ENCODE assay signal across 23 mouse cellular contexts in genomic region chr4:39926594-39926993, GRCm38 (mm10).
DNase-seq lines count a peak whose midpoint lies in the region; ATAC-seq and TF ChIP-seq lines count a peak whose summit lies in the region.
"Had no signal": no experiment of that assay in that cellular context is flagged by ENCODE, and none has a peak within 500 bp of the region (broad histone marks: within the 10 kb centered on the region; RNA-seq: fewer than 3 reads in every experiment).

No protein-coding gene starts in this region.

- TF ChIP-seq POLR2A in CH12.LX (IDR thresholded peaks at IDR 0.05; ENCODE audit: low read depth, low read length), result no peak

- in situ Hi-C loops in CH12.LX (cut with MboI; ENCODE audit: low pct_ligation_motif_present, low pct_unique_long_range_greater_than_20kb, low sequenced_read_pairs), result no loop called here
- in situ Hi-C loops in ES-E14 (cut with MboI; ENCODE audit: low sequenced_read_pairs in 2 of 2, unreplicated experiment in 2 of 2), result no loop called here

- no peak for TF ChIP-seq RAD21 in CH12.LX (IDR thresholded peaks at IDR 0.05; ENCODE audit: low read depth, low read length)

- no peak for TF ChIP-seq EP300 in CH12.LX (IDR thresholded peaks at IDR 0.05; ENCODE audit: low read length)

- peak; percentile 7; the same call in 1 of the 2 replicates for ATAC-seq in forebrain, embryonic 14.5 days
- no peak for ATAC-seq in forebrain, postnatal 0 days
- 0 out of 2 replicates have a peak, but pooled peaks have one; percentile 6 for ATAC-seq in hindbrain, embryonic 16.5 days
- ATAC-seq in hindbrain, embryonic 12.5 days (ENCODE audit: low FRiP score), result no peak
- ATAC-seq: activated CD4-positive, CD25-positive, alpha-beta regulatory T cell, adult 4 months; Patski had no signal

- WGBS in forebrain, embryonic 14.5 days, result 80% methylated on average over 7 of the region's 7 CpGs
- WGBS in forebrain, postnatal 0 days, result 83% methylated on average over 7 of the region's 7 CpGs
- 84% methylated on average over 7 of the region's 7 CpGs for WGBS in hindbrain, embryonic 16.5 days
- 91% methylated on average over 7 of the region's 7 CpGs for WGBS in hindbrain, embryonic 12.5 days

- no peaks in the 10 kb centered on the region for H3K4me1 ChIP-seq in forebrain, embryonic 14.5 days (ENCODE audit: control insufficient read depth, insufficient read depth, low read length)
- H3K4me1 ChIP-seq in forebrain, postnatal 0 days (ENCODE audit: insufficient read depth), result no peaks in the 10 kb centered on the region
- no peaks in the 10 kb centered on the region for H3K4me1 ChIP-seq in hindbrain, embryonic 16.5 days (ENCODE audit: control insufficient read depth, insufficient read depth, low read depth, low read length)
- H3K4me1 ChIP-seq in hindbrain, embryonic 12.5 days, result no peaks in the 10 kb centered on the region
- H3K4me1 ChIP-seq in CH12.LX (ENCODE audit: control insufficient read depth in 1 of 2, insufficient read depth in 2 of 2), result peaks cover 6% of the 10 kb centered on the region in 2 experiments
- no peaks in the 10 kb centered on the region for H3K4me1 ChIP-seq in ES-E14 (ENCODE audit: control insufficient read depth in 2 of 2, insufficient read depth in 2 of 2, low read length in 2 of 2, poor library complexity in 1 of 2)
- H3K4me1 ChIP-seq: embryonic facial prominence, embryonic 13.5 days; embryonic facial prominence, embryonic 15.5 days; forebrain, embryonic 10.5 days had no signal

- dilution Hi-C loops in CH12.LX (cut with MboI; ENCODE audit: extremely low pct_ligation_motif_present, extremely low pct_unique_long_range_greater_than_20kb, low sequenced_read_pairs), result no loop called here

- H3K27ac ChIP-seq in forebrain, embryonic 14.5 days (ENCODE audit: low read depth, low read length), result no peak overlapping the region
- no peak overlapping the region for H3K27ac ChIP-seq in forebrain, postnatal 0 days (ENCODE audit: low read depth, low read length)
- no peak overlapping the region for H3K27ac ChIP-seq in hindbrain, embryonic 16.5 days (ENCODE audit: low read depth, low read length)
- no peak overlapping the region for H3K27ac ChIP-seq in hindbrain, embryonic 12.5 days
- H3K27ac ChIP-seq in CH12.LX (ENCODE audit: insufficient read depth, low read depth) (no peak overlapping the region), ES-E14 (ENCODE audit: insufficient read depth, low read depth, low read length, poor library complexity, severe bottlenecking) (no peak overlapping the region)
- H3K27ac ChIP-seq: embryonic facial prominence, embryonic 13.5 days; embryonic facial prominence, embryonic 15.5 days; forebrain, embryonic 10.5 days had no signal

- no peak for DNase-seq in forebrain, embryonic 14.5 days (ENCODE audit: low spot score)
- DNase-seq in forebrain, postnatal 0 days, result no peak
- DNase-seq in CH12.LX (ENCODE audit: extremely low read depth) (no peak), ES-E14 (ENCODE audit: low read depth, low spot score) (no peak)
- no peak for DNase-seq in lung, postnatal 10 days
- DNase-seq in adrenal gland, postnatal 36 days, result no peak
- DNase-seq: adrenal gland, adult 8-10 months; adrenal gland, postnatal 14 days; cerebellum, adult 11 months; cerebellum, adult 18-20 months; cerebellum, adult 8-10 months; cerebellum, adult 9-11 months; cerebellum, postnatal 14 days; cerebellum, postnatal 36 days; embryo, embryonic 11 days had no signal

- TF ChIP-seq CTCF in forebrain, postnatal 0 days (IDR thresholded peaks at IDR 0.05; ENCODE audit: low read depth), result no peak
- no peak for TF ChIP-seq CTCF in CH12.LX (conservative IDR thresholded peaks at IDR 0.05 in 1 of 2, IDR thresholded peaks at IDR 0.05 in 1 of 2; ENCODE audit: low read depth in 2 of 2, low read length in 2 of 2)

- no peaks in the 10 kb centered on the region for H3K36me3 ChIP-seq in forebrain, embryonic 14.5 days (ENCODE audit: control insufficient read depth, insufficient read depth, low read length)
- H3K36me3 ChIP-seq in forebrain, postnatal 0 days (ENCODE audit: insufficient read depth), result no peaks in the 10 kb centered on the region
- H3K36me3 ChIP-seq in hindbrain, embryonic 16.5 days (ENCODE audit: control insufficient read depth, insufficient read depth, low read length), result no peaks in the 10 kb centered on the region
- H3K36me3 ChIP-seq in hindbrain, embryonic 12.5 days, result no peaks in the 10 kb centered on the region
- H3K36me3 ChIP-seq in CH12.LX (replicated peaks in 1 of 2; ENCODE audit: control insufficient read depth in 1 of 2, insufficient read depth in 1 of 2, low read length in 1 of 2), result no peaks in the 10 kb centered on the region
- no peaks in the 10 kb centered on the region for H3K36me3 ChIP-seq in ES-E14 (ENCODE audit: control insufficient read depth, insufficient read depth, low read length, poor library complexity, severe bottlenecking)
- H3K36me3 ChIP-seq: embryonic facial prominence, embryonic 13.5 days; embryonic facial prominence, embryonic 15.5 days; forebrain, embryonic 10.5 days had no signal

- H3K9ac ChIP-seq in forebrain, embryonic 14.5 days (ENCODE audit: low read length), result no peak overlapping the region
- no peak overlapping the region for H3K9ac ChIP-seq in forebrain, postnatal 0 days
- H3K9ac ChIP-seq in hindbrain, embryonic 16.5 days (ENCODE audit: low read depth, low read length), result no peak overlapping the region
- no peak overlapping the region for H3K9ac ChIP-seq in hindbrain, embryonic 12.5 days
- no peak overlapping the region for H3K9ac ChIP-seq in CH12.LX (ENCODE audit: insufficient read depth, low read depth)
- H3K9ac ChIP-seq in ES-E14 (ENCODE audit: insufficient read depth, low read depth, low read length, poor library complexity, severe bottlenecking), result no peak overlapping the region
- H3K9ac ChIP-seq: embryonic facial prominence, embryonic 13.5 days; embryonic facial prominence, embryonic 15.5 days had no signal

- H3K9me3 ChIP-seq in forebrain, embryonic 14.5 days (replicated peaks; ENCODE audit: control insufficient read depth, low read length), result no peaks in the 10 kb centered on the region
- no peaks in the 10 kb centered on the region for H3K9me3 ChIP-seq in forebrain, postnatal 0 days (ENCODE audit: low read length)
- no peaks in the 10 kb centered on the region for H3K9me3 ChIP-seq in hindbrain, embryonic 16.5 days (ENCODE audit: control insufficient read depth, low read length)
- H3K9me3 ChIP-seq in hindbrain, embryonic 12.5 days (replicated peaks), result no peaks in the 10 kb centered on the region
- H3K9me3 ChIP-seq in CH12.LX (replicated peaks; ENCODE audit: low read length), result no peaks in the 10 kb centered on the region
- H3K9me3 ChIP-seq in ES-E14 (ENCODE audit: control insufficient read depth, insufficient read depth, low read depth, low read length), result no peaks in the 10 kb centered on the region
- H3K9me3 ChIP-seq: embryonic facial prominence, embryonic 13.5 days; embryonic facial prominence, embryonic 15.5 days; forebrain, embryonic 10.5 days had no signal

- no peaks in the 10 kb centered on the region for H3K27me3 ChIP-seq in forebrain, embryonic 14.5 days (replicated peaks; ENCODE audit: control insufficient read depth, insufficient read depth, low read length)
- no peaks in the 10 kb centered on the region for H3K27me3 ChIP-seq in forebrain, postnatal 0 days (ENCODE audit: insufficient read depth, low read length)
- no peaks in the 10 kb centered on the region for H3K27me3 ChIP-seq in hindbrain, embryonic 16.5 days (replicated peaks; ENCODE audit: control insufficient read depth, insufficient read depth, low read length)
- H3K27me3 ChIP-seq in hindbrain, embryonic 12.5 days, result no peaks in the 10 kb centered on the region
- no peaks in the 10 kb centered on the region for H3K27me3 ChIP-seq in CH12.LX (replicated peaks)
- H3K27me3 ChIP-seq: embryonic facial prominence, embryonic 13.5 days; embryonic facial prominence, embryonic 15.5 days; Patski had no signal

- no peak overlapping the region for H3K4me3 ChIP-seq in forebrain, embryonic 14.5 days (ENCODE audit: low read depth, low read length)
- H3K4me3 ChIP-seq in forebrain, postnatal 0 days (ENCODE audit: low read depth, low read length), result no peak overlapping the region
- no peak overlapping the region for H3K4me3 ChIP-seq in hindbrain, embryonic 16.5 days (ENCODE audit: low read length)
- H3K4me3 ChIP-seq in hindbrain, embryonic 12.5 days, result no peak overlapping the region
- H3K4me3 ChIP-seq in CH12.LX (replicated peaks in 1 of 3; ENCODE audit: low read depth in 2 of 3, low read length in 2 of 3, poor library complexity in 1 of 3) (no peak overlapping the region), ES-E14 (ENCODE audit: insufficient read depth in 1 of 2, low read depth in 1 of 2, low read length in 2 of 2, poor library complexity in 1 of 2, severe bottlenecking in 1 of 2) (no peak overlapping the region)
- H3K4me3 ChIP-seq: embryonic facial prominence, embryonic 13.5 days; embryonic facial prominence, embryonic 15.5 days; erythroblast, embryonic 14.5 days; forebrain, embryonic 10.5 days had no signal

- H3K4me2 ChIP-seq in forebrain, embryonic 14.5 days (ENCODE audit: low read length), result no peak overlapping the region
- no peak overlapping the region for H3K4me2 ChIP-seq in forebrain, postnatal 0 days (ENCODE audit: low read depth)
- no peak overlapping the region for H3K4me2 ChIP-seq in hindbrain, embryonic 16.5 days (ENCODE audit: low read length)
- no peak overlapping the region for H3K4me2 ChIP-seq in hindbrain, embryonic 12.5 days (replicated peaks)
- no peak overlapping the region for H3K4me2 ChIP-seq in CH12.LX (ENCODE audit: insufficient read depth, low read depth, poor library complexity, severe bottlenecking)
- H3K4me2 ChIP-seq: embryonic facial prominence, embryonic 13.5 days; embryonic facial prominence, embryonic 15.5 days had no signal

- H3K79me2 ChIP-seq in CH12.LX (replicated peaks; ENCODE audit: control insufficient read depth, extremely low read depth, insufficient read depth, poor library complexity, severe bottlenecking), result no peaks in the 10 kb centered on the region

TF ChIP-seq in CH12.LX, 34 proteins besides CTCF, POLR2A, EP300 and RAD21:
- TF ChIP-seq NELFE (IDR thresholded peaks at IDR 0.05; ENCODE audit: low read depth, low read length), result no peak
- no peak for TF ChIP-seq ZKSCAN1 (IDR thresholded peaks at IDR 0.05; ENCODE audit: borderline replicate concordance, low read depth, low read length)
- no peak for TF ChIP-seq ZNF384 (IDR thresholded peaks at IDR 0.05; ENCODE audit: low read depth, low read length)
- TF ChIP-seq MYC (IDR thresholded peaks at IDR 0.05; ENCODE audit: low read depth, low read length), result no peak
- peak; percentile 81 for TF ChIP-seq MAFK (IDR thresholded peaks at IDR 0.05; ENCODE audit: insufficient replicate concordance, low read length)

TF ChIP-seq in ES-E14, 5 proteins besides CTCF, POLR2A, EP300 and RAD21:
- no peak for TF ChIP-seq ZNF384 (IDR thresholded peaks at IDR 0.05; ENCODE audit: low read depth, low read length)
- no peak for TF ChIP-seq HCFC1 (IDR thresholded peaks at IDR 0.05; ENCODE audit: borderline replicate concordance, insufficient read depth, low read length)
- TF ChIP-seq MAFK (IDR thresholded peaks at IDR 0.05; ENCODE audit: insufficient read depth, low read depth, low read length), result peak; percentile 92
- TF ChIP-seq CHD2 (IDR thresholded peaks at IDR 0.05; ENCODE audit: low read depth, low read length), result no peak
- TF ChIP-seq ZC3H11A (IDR thresholded peaks at IDR 0.05; ENCODE audit: borderline replicate concordance, low read depth, low read length), result no peak
TF ChIP-seq in ES-E14: peak in this region for 1.

Comparison
In these comparisons a context has a peak if more than half of its experiments do, and no peak if none do; other contexts are left out.
1. ATAC-seq: peak in forebrain, embryonic 14.5 days (single experiment) and hindbrain, embryonic 16.5 days (single experiment); none in forebrain, postnatal 0 days (single experiment) and hindbrain, embryonic 12.5 days (single experiment).